Mouse (Mus musculus) mesoderm, embryonic 11.5 days (tissue): ENCODE data around the gene Nudt19.
A peak's percentile ranks its signal among the peaks of the same experiment; 100 is the strongest.
"Not testable (repeated sequence)": the region's sequence is repeated elsewhere in the genome, so short reads cannot be mapped to it uniquely, and the experiment has no call there.

Experiments used
- DNase-seq: peaks from one replicate; pipeline ENCODE4 v3.0.0-alpha.2; 2012; ENCODE audit warnings: low read depth, low spot score

Nudt19 gene

DNA sequence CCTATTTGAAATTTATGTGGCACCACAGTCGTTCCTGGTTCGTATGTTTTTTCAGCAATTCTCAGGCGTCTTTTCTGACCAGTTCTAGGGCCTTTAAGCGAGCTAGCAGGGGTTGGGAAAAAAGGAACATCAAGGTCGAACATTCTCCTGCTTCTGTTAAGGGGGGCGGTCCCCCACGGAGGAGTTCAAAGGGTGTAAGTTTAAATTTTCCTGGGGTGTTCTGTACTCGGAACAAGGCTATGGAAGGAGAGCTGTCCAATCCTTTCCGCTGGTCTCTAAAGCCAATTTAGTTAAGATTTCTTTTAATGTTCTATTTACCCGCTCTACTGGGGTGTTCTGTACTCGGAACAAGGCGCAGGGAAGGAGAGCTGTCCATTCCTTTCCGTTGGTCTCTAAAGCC is 9.9 kb upstream of the Nudt19 start:
- DNase-seq = not testable (repeated sequence)

DNA sequence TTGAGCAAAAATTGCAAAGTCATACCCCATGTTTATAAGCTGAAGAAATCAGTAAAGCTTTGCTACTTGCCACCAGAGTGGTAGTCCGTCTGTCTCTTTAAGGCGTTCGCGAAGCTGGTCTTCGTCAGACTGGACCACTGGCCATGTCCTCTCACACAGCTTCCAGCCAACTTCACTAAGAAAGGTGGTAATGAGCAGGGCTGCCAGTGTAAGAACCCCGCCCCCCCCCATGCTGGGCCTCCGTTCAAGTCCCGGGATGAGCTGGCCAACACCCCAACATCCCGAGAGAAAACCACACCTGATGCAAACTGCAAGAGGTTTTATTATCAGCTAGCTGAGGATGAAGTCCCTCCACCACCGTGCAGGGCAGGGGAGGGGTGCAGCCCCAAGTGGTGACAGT is 8.8 kb upstream of the Nudt19 start:
- DNase-seq = not testable (repeated sequence)

GRCm38 (mm10) chr7:35564067-35564865 is 8.2 kb upstream of the Nudt19 start:
- DNase-seq = no peak

DNA sequence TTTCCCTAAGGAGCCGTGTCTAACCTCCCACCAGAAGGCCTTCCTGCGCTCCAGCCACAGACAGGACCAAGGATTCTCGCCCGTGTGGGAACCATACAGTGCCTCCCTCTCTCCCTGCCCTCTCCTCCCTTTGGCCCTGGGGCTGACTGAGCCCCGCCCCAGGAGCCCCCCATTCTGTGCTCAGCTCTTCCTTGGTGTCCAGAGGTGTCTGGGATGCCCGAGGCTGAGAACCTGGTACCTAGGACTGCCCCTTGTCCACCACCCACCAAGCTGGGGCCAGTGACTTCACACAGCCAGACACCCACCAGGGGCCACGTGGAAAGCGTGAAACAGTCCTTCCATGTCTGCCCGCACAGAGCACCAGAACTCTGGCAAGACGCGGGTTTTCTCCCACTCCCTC is 7.0 kb upstream of the Nudt19 start:
- DNase-seq = no peak

DNA sequence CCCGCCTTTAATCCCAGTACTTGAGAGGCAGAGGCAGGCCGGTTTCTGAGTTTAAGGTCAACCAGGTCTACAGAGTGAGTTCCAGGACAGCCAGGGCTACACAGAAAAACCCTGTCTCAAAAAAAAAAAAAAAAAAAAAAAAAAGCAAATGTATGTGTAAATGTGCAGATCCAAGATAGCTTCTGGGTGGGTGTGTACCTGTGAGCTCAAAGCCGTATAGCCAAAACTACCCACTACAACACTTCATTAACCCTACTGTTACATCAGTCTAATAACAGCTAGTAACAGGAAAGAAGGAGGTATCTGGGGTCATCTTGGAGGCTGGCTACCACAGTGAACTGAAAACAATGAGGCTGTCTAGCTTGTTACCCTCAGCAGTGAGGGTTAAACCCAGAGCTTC is 3.7 kb upstream of the Nudt19 start:
- no peak for DNase-seq

DNA sequence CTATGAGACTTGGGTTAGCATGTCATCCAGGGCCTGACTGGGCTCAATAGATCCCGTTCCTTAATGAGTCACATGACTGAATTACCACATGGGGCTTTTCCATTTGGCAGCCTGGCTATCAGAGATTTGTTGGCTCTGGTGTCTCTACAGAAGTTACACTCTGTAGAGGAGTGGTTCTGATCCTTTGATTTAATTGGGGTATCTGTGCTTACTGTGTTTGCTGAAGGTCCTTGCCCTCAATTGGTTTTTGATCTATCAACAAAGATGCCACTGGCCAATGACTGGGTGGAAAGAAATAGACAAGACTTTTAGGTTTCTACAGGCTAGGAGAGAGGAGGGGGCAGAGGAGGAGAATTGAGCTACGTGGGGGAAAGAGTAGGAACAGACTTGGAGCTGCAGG is 2.6 kb upstream of the Nudt19 start:
- no peak for DNase-seq

GRCm38 (mm10) chr7:35557577-35557976 is 1.5 kb upstream of the Nudt19 start:
- no peak for DNase-seq

DNA sequence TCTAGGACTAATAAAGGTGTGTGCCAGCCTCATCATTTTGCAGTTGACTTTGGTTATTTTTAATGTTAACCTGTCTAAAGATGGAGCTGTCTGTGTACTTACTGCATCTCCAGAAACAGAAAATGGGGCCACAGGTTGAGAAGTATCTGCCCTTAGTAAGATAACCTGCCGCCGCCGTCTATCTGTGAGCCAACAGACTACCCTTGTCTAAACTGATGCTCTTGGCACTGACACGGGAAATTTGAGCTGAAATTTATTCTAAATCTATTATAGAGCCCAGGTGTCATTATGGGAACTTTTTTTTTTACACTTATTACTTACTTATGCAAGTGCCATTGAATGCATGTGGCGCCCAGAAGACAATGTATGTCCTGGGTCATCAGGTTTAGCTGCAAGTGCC is 801 bp upstream of the Nudt19 start:
- DNase-seq = no peak

DNA sequence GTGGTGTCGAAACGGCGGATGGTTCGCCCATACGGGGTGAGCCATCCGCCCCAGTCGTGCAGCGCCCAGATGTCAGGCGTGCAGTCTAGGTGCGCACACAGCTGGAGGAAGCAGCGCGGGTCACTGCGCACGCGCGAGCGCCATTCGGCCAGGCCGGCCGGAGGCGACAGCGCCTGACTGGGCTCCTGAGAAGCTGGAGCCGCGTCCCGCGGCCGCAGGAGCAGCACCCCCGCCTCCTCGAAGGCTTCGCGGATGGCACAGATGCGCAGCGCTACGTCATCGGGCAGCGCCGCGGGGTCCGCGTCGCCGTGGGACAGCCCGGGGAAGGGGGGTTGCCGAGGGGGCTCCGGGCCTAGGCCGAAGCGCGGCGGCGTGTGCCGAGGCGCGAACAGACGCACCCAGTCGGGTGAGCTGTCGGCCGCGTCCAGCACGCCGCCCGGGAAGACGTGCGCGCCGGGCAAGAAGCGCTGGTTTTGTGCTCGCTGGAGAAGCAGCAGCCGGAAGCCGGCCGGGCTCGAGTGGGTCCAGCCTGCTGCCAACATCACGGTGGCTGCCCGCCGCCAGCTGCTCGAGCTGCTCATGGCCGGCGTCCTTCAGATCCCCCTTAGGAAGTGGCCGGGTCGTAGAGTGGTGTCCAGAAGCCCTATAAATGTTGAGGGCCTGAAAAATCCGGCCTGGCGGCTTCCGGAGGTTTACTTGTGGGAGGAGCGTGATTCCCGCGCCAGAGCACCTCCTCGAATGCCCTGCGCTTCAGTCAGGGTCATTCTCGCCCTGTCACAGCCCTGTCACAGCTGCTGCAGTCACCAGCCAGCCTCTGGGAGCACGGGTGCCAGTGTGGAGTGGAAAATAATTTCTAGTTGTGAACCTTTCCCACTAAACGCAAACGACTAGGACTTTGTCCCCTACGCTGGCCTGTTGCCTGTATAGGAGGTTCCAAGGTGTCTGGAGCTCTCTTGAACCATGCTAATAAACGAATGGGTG is 590 bp downstream of the Nudt19 start:
- DNase-seq = peak; percentile 97

DNA sequence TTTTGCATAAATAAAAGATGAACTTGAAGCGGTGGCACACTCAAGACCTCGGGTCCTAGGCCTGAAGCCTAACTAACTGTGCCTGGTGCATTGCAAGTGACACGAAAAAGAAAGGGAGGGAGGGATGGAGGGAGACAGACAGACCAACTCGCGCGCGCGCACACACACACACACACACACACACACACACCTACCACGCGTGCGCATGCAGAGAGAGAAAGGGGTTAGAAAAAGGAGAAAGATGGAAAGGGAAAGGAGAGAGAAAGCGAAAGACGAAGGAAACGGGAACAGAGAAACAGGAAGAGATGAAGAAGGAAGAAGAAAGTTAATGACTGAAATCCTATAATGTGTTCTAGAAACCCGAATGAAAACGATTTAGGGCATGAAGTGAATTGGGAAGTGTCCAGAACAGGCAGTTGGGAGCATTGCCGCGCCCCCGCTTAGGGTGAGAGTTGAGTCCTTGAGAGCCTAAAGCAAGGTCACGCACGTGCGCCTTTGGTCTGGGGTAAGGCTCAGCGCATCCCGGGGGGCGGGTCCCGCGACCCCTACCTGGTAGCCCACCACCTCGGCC is 1.4 kb downstream of the Nudt19 start:
- peak; percentile 35 for DNase-seq

GRCm38 (mm10) chr7:35553751-35554604 is 2.1 kb downstream of the Nudt19 start:
- no peak for DNase-seq

- peak; percentile 75 for DNase-seq
These were observed 10.2 kb downstream of the Nudt19 start for GRCm38 (mm10) chr7:35545881-35546280.

DNA sequence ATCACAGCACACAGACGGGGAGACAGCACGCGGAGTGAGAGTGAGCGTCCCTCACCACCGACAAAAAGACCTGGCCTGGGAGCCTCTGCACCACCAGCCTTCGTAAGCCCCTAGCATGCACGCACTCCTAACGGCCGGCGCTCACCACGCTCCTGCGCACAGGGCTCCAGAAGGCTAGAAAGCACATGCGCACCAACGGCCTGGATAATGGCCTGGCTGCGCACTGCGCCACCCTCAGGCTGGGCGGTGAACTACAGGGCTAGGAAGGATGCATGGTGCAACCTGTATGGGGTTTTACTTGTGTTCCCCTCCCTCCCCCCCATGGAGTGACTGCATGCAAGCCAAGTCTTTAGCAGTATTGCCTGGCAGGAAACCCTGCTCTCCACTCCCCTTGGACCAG is 18.5 kb downstream of the Nudt19 start, which contains the start of gene Tdrd12:
Gene Tdrd12, minus strand, starts transcription at position 184 of the 400 bp plus-strand sequence.
- DNase-seq = no peak

- DNase-seq = no peak
These were observed 20.2 kb downstream of the Nudt19 start for GRCm38 (mm10) chr7:35535750-35536512.

DNA sequence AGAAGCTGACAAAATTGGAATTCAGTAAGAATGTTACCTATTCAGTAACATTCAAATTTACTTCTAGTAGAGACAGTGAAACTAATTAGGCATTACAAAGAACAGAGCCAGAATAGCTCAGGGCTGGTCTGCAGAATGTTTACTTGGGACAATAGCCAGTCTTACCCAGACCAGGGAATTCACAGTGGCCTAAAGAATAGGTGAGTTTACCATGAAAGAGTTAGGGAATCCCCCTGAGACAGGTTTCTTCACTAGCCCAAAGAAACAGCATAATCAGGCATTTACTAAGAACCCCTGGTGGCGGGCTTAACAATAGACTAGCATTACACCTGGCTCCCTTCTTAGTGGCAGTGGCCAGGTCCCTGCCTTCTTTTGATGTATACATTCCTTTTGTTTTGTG is 25.6 kb downstream of the Nudt19 start:
- DNase-seq = not testable (repeated sequence)

DNA sequence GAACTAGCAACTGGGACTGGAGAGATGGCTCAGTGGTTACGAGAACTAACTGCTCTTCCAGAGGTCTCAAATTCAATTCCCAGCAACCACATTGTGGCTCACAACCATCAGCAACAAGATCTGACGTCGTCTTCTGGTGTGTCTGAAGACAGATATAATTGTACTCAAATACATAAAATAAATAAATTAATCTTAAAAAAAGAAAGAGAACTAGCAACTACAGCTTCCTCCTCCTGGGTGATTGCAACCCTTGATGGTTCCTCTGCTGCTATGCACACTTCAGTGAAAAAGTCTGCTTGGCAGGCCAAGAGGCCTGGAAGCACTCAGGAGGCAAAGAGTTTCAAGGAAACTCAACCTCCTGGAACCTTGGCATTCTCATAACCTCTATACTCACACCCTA is 26.1 kb downstream of the Nudt19 start:
- DNase-seq = no peak

- DNase-seq = no peak
These were observed 29.3 kb downstream of the Nudt19 start for GRCm38 (mm10) chr7:35526795-35527194.

GRCm38 (mm10) chr7:35501995-35502394 is 54.1 kb downstream of the Nudt19 start:
- peak; percentile 30 for DNase-seq

DNA sequence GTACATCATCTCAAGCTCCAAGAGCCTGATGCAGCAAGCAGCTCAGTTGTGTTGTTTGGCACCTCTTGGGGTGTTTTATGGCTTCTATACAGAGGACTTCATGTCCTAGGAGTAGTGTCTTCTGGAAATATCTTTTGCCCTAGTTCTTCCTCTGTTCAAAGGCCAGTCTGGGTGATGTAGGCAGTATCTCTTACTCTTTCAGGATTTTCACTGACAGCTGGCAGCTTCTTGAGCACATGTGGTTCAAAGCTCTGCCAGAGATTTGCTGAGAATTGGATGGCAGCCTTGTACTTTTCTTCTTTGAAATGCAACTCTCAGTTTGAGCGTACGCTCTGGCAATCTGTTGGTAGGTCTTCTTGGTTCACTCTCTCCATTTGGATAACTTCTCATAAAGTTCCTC is 58.6 kb downstream of the Nudt19 start:
- no peak for DNase-seq
